Mouse (Mus musculus): Measurements from ENCODE around the gene Taf12.

- TF ChIP-seq CTCF (IDR thresholded peaks at IDR 0.05; ENCODE audit: low read depth), result no peak
- no peak for TF ChIP-seq EP300 (IDR thresholded peaks at IDR 0.05; ENCODE audit: low read depth)
These were observed 1.0 kb upstream of the Taf12 start for GRCm38 (mm10) chr4:132273166-132273565.

All from liver, embryonic 14.5 days (tissue).